Mouse (Mus musculus): ENCODE data around the gene Olfr695.

- TF ChIP-seq POLR2A (IDR thresholded peaks at IDR 0.05; ENCODE audit: borderline replicate concordance, control insufficient read depth, low read depth, low read length) = no peak
- TF ChIP-seq CTCF (IDR thresholded peaks at IDR 0.05; ENCODE audit: control insufficient read depth, insufficient read depth, low read length) = no peak
Measured at GRCm38 (mm10) chr7:106680484-106680883, 35.7 kb downstream of the Olfr695 start, which contains the start of gene Olfr693.

Measured in bone marrow, adult 2 months (tissue).